Mouse (Mus musculus) G1E (cell line): Measurements from ENCODE around the gene Spata16. TPM values are rescaled to one million over a fixed set of nuclear protein-coding genes. Genes with fewer than 3 reads are reported as not detected.

Source experiments
- ATAC-seq: 2 replicates; pipeline ENCODE4 v1.8.0; 2016; ENCODE audit warnings: mild to moderate bottlenecking; ENCODE audit not compliant: insufficient number of reproducible peaks, poor library complexity, low FRiP score, severe bottlenecking; ENCODE audit errors: extremely low read depth
- DNase-seq: peaks from one replicate; pipeline ENCODE4 v3.0.0; 2012; ENCODE audit warnings: low spot score
- H3K27me3 ChIP-seq: 2 replicates; pipeline ENCODE4 v1.6.1; 2012; ENCODE audit warnings: mild to moderate bottlenecking, low read length, inconsistent platforms; ENCODE audit not compliant: insufficient read depth
- H3K36me3 ChIP-seq: replicated peaks from 2 replicates; pipeline ENCODE3; 2012; ENCODE audit warnings: mild to moderate bottlenecking, inconsistent platforms
- H3K4me1 ChIP-seq: 2 replicates; pipeline ENCODE4 v1.6.1; 2012; ENCODE audit warnings: low read depth, low read length, inconsistent platforms, mixed read lengths; ENCODE audit not compliant: insufficient read depth
- H3K4me3 ChIP-seq: 2 replicates; pipeline ENCODE4 v1.5.1; 2012; ENCODE audit warnings: low read depth, mild to moderate bottlenecking, inconsistent platforms, low read length, moderate library complexity, mixed read lengths
- H3K9me3 ChIP-seq: replicated peaks from 2 replicates; pipeline ENCODE4 v1.6.1; 2012; ENCODE audit warnings: inconsistent platforms
- CTCF ChIP-seq: IDR thresholded peaks from 2 replicates; pipeline ENCODE4 v1.5.1; 2012; ENCODE audit warnings: low read depth, low read length, inconsistent platforms, mixed read lengths
- GATA1 ChIP-seq: IDR thresholded peaks from 2 replicates; pipeline ENCODE4 v1.6.1; 2012; ENCODE audit warnings: borderline replicate concordance, low read length, inconsistent platforms, mixed read lengths
- GATA2 ChIP-seq: IDR thresholded peaks from 2 replicates; pipeline ENCODE4 v1.6.1; 2012; ENCODE audit warnings: low read depth, low read length, inconsistent platforms, borderline replicate concordance
- POLR2AphosphoS5 ChIP-seq: IDR thresholded peaks from 2 replicates; pipeline ENCODE4 v1.6.1; 2012; ENCODE audit warnings: low read depth, low read length, inconsistent platforms; ENCODE audit not compliant: insufficient replicate concordance
- TAL1 ChIP-seq: conservative IDR thresholded peaks from 2 replicates; pipeline ENCODE4 v1.6.1; 2012; ENCODE audit warnings: low read depth, low read length, inconsistent platforms, mixed read lengths
- polyA plus RNA-seq: library from polyadenylated mRNA; stranded (reverse); fragments of >175 nt; gene quantifications from 2 replicates; pipeline ENCODE4 v1.2.3, GENCODE M21; 2012
- total RNA-seq, 2 experiments: library from RNA; stranded (forward) in 1 of 2; stranded (reverse) in 1 of 2; fragments of 200-1000 nt in 1 of 2; fragments of >200 nt in 1 of 2; fragmentation: Nextera tagmentation in 1 of 2; gene quantifications; 2 replicates each; pipeline ENCODE4 v1.2.3; 2014 to 2017

Spata16 gene
- total and polyA plus RNA-seq, 3 experiments: not detected

DNA sequence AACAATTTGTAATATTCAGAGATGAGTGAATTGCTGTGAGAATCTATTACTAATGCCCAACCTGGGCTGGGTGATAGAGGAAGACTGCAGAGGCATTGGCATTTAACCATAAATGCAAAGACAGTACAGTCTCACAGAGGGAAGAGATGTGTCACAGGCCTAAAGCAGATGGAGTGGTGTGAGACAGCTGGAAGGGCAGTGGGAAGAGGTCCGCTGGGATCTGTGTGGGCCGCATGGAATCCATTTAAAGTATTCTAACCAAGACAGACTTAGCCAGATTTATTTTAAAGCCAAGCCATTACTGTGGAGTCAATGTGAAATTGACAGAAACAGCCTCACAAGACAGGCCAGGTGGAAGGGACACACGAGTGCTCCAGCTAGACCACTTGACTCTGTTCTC, 343.0 kb downstream of the Spata16 start:
- Histone ChIP-seq H3K36me3 (no peaks in the 10 kb centered on the region), H3K4me3 (no peak overlapping the region), H3K4me1 (no peaks in the 10 kb centered on the region), H3K9me3 (no peaks in the 10 kb centered on the region), H3K27me3 (no peaks in the 10 kb centered on the region; the same call in 1 of the 2 replicates)
- ATAC-seq: no peak
- DNase-seq: no peak
- TF ChIP-seq TAL1 (no peak), GATA1 (no peak), GATA2 (no peak)

GRCm38 (mm10) chr3:26981979-26982623, 344.7 kb downstream of the Spata16 start:
- H3K9me3 ChIP-seq: no peaks in the 10 kb centered on the region
- no peaks in the 10 kb centered on the region; the same call in 1 of the 2 replicates for H3K27me3 ChIP-seq
- no peaks in the 10 kb centered on the region for H3K4me1 ChIP-seq
- no peak for TF ChIP-seq TAL1
- H3K36me3 ChIP-seq: no peaks in the 10 kb centered on the region
- ATAC-seq: no peak
- DNase-seq: no peak
- no peak overlapping the region for H3K4me3 ChIP-seq

DNA sequence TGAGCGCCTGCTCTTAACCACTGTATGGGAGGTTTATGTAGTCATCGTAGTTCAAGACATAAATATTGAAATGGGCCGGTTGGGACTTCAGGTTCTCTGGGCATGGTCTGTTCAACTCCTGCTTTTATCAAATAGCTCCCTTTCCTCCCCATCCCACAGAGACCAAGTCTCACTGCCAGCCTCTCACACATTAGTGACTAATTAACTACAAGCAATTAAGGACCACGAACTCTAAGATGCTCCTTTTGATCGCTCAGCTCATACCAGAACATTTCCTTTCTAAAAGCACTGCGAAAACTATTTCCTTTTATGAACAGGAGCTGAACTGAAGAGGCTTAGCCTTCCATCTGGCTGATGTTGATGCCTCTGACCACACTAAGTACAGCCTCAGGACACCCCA, 346.3 kb downstream of the Spata16 start:
- Histone ChIP-seq H3K36me3 (no peaks in the 10 kb centered on the region), H3K27me3 (no peaks in the 10 kb centered on the region; the same call in 1 of the 2 replicates), H3K4me1 (no peaks in the 10 kb centered on the region), H3K4me3 (no peak overlapping the region), H3K9me3 (no peaks in the 10 kb centered on the region)
- ATAC-seq: no peak
- no peak for TF ChIP-seq TAL1
- TF ChIP-seq GATA1: no peak
- no peak for TF ChIP-seq CTCF
- TF ChIP-seq GATA2: no peak
- TF ChIP-seq POLR2AphosphoS5: no peak
- DNase-seq: no peak

DNA sequence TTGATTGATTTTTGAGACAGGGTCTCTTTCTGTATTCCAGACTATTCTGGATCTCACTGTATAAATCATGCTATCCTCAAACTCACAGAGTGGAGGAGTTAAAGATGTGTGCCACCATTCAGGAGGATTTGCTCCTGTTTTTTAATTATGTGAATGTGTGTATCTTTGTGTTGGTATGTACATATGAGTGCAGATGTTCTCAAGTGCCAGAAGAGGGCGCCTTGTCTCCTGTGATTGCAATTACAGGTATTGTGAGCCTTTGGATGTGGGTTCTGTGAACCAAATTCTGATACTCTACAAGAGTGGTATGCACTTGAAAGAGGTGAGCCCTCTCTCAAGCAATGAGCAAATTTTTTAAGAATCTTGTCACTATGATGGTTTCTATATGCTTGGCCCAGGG, 369.4 kb downstream of the Spata16 start:
- Histone ChIP-seq H3K36me3 (no peaks in the 10 kb centered on the region), H3K4me1 (no peaks in the 10 kb centered on the region), H3K4me3 (no peak overlapping the region), H3K27me3 (no peaks in the 10 kb centered on the region), H3K9me3 (no peaks in the 10 kb centered on the region)
- TF ChIP-seq GATA2 (no peak), TAL1 (no peak), GATA1 (no peak), POLR2AphosphoS5 (no peak), CTCF (no peak)
- no peak for DNase-seq
- no peak for ATAC-seq

DNA sequence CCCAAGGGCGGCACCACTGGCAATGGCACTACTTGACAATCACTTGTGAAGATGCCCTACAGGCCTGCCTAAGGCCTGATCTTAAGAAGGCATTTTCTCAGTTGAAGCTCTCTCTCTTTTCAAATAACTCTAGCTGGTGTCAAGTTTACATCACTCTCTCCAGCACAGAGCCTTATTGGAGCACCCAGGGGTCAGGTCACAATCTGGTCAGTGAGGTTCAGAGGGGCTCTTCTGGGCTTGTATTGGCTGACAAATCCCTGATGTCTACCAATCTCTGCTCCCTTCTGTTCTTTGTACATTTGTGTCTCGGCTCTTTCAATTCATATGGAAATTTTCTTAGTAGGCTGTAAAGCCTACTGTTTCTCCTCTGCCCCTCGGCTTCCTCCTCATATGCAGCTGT, 390.5 kb downstream of the Spata16 start:
- Histone ChIP-seq H3K36me3 (no peaks in the 10 kb centered on the region), H3K4me1 (no peaks in the 10 kb centered on the region), H3K27me3 (no peaks in the 10 kb centered on the region), H3K9me3 (no peaks in the 10 kb centered on the region), H3K4me3 (no peak overlapping the region)
- ATAC-seq (no peak), DNase-seq (no peak)
- no peak for TF ChIP-seq POLR2AphosphoS5
- no peak for TF ChIP-seq TAL1
- TF ChIP-seq CTCF: no peak
- TF ChIP-seq GATA2: no peak
- no peak for TF ChIP-seq GATA1

DNA sequence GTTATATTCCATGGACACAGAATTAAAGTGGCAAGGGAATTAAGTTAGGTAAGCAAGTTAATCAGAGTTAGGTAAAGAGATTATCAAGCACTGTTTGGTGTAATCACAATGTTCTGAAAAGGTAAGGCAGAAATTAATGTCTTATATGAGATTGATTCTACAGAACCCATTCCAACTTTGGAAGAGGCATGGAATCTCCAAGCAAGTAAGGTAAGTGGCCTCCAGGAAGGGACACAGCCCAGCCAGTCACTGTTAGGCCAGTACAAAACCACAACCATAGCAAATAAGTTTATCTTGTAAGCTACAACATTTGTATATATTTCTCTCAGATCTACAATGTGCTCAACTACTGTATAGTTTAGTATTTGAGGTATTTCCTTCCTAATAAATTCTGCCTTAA, 391.1 kb downstream of the Spata16 start:
- Histone ChIP-seq H3K4me1 (no peaks in the 10 kb centered on the region), H3K36me3 (no peaks in the 10 kb centered on the region), H3K4me3 (no peak overlapping the region), H3K27me3 (no peaks in the 10 kb centered on the region), H3K9me3 (no peaks in the 10 kb centered on the region)
- no peak for TF ChIP-seq CTCF
- no peak for TF ChIP-seq GATA1
- no peak for TF ChIP-seq GATA2
- TF ChIP-seq TAL1: no peak
- TF ChIP-seq POLR2AphosphoS5: no peak
- DNase-seq: no peak
- ATAC-seq: no peak

GRCm38 (mm10) chr3:27030067-27030857, 392.8 kb downstream of the Spata16 start:
- ATAC-seq: no peak
- Histone ChIP-seq H3K36me3 (no peaks in the 10 kb centered on the region), H3K9me3 (no peaks in the 10 kb centered on the region), H3K27me3 (no peaks in the 10 kb centered on the region), H3K4me1 (no peaks in the 10 kb centered on the region), H3K4me3 (no peak overlapping the region)
- no peak for TF ChIP-seq TAL1
- no peak for DNase-seq
